Mouse (Mus musculus) lung, postnatal 0 days (tissue): Measurements from ENCODE around the gene Rln3. TPM values are rescaled to one million over a fixed set of nuclear protein-coding genes. Genes with fewer than 3 reads are reported as not detected.
A peak's percentile ranks its signal among the peaks of the same experiment; 100 is the strongest.
"Not testable (repeated sequence)": the region's sequence is repeated elsewhere in the genome, so short reads cannot be mapped to it uniquely, and the experiment has no call there.

Source experiments
- ATAC-seq: fragments of 200-750 bp; cut with Nextera tagmentation; 2 replicates; pipeline ENCODE4 v1.8.0; 2017; ENCODE audit warnings: moderate library complexity
- DNase-seq: peaks from one replicate; pipeline ENCODE4 v3.0.0-alpha.2; 2016; ENCODE audit warnings: low spot score
- H3K27ac ChIP-seq: fragments of 300-500 bp; sonication (generic); 2 replicates; pipeline ENCODE4 v1.5.1; 2014; ENCODE audit warnings: antibody characterized with exemption, mild to moderate bottlenecking, low read length, mixed read lengths
- H3K27me3 ChIP-seq: fragments of 300-500 bp; sonication (generic); replicated peaks from 2 replicates; pipeline ENCODE4 v1.6.1; 2014; ENCODE audit warnings: low read length, mixed read lengths; ENCODE audit not compliant: insufficient read depth
- H3K36me3 ChIP-seq: fragments of 300-500 bp; sonication (generic); 2 replicates; pipeline ENCODE4 v1.6.1; 2014; ENCODE audit warnings: low read length, mixed read lengths; ENCODE audit not compliant: insufficient read depth
- H3K4me1 ChIP-seq: fragments of 300-500 bp; sonication (generic); 2 replicates; pipeline ENCODE4 v1.6.1; 2014; ENCODE audit warnings: antibody characterized with exemption, low read depth, low read length, mixed read lengths; ENCODE audit not compliant: insufficient read depth
- H3K4me2 ChIP-seq: fragments of 300-500 bp; sonication (generic); replicated peaks from 2 replicates; pipeline ENCODE4 v1.6.1; 2014; ENCODE audit warnings: low read depth, mild to moderate bottlenecking, low read length, moderate library complexity, mixed read lengths
- H3K4me3 ChIP-seq: fragments of 300-500 bp; sonication (generic); 2 replicates; pipeline ENCODE4 v1.5.1; 2014; ENCODE audit warnings: low read depth, low read length
- H3K9ac ChIP-seq: fragments of 300-500 bp; sonication (generic); replicated peaks from 2 replicates; pipeline ENCODE4 v1.6.1; 2014; ENCODE audit warnings: low read depth, mild to moderate bottlenecking
- H3K9me3 ChIP-seq: fragments of 300-500 bp; sonication (generic); 2 replicates; pipeline ENCODE4 v1.6.1; 2016; ENCODE audit warnings: low read length, mixed read lengths
- CTCF ChIP-seq: IDR thresholded peaks from 2 replicates; pipeline ENCODE4 v1.5.1; 2016; ENCODE audit warnings: antibody characterized with exemption, mild to moderate bottlenecking
- EP300 ChIP-seq: IDR thresholded peaks from 2 replicates; pipeline ENCODE4 v1.6.1; 2016; ENCODE audit warnings: antibody characterized with exemption, mild to moderate bottlenecking, control low read depth
- WGBS: fragments of 180-500 bp; shearing (Covaris S2); extraction: QIAGEN DNeasy Blood & Tissue Kit; methylation state at CpG from one replicate; pipeline ENCODE4 v1.1.7; 2014; 5-methylcytosine and 5-hydroxymethylcytosine counted together
- polyA plus RNA-seq: library from polyadenylated mRNA; unstranded; fragments of >200 nt; fragmentation: Nextera tagmentation; extraction: Ambion mirVana; gene quantifications from 2 replicates; pipeline ENCODE4 v1.2.1, GENCODE M21; 2015

Rln3 gene
- polyA plus RNA-seq, 1 experiment from 2014 or later, result 0.26 TPM

- peak; percentile 83 for ATAC-seq
- Histone ChIP-seq H3K4me3 (peak within 1 kb of the TSS; percentile 47), H3K36me3 (no peaks in the 10 kb centered on the region), H3K27ac (peak within 1 kb of the TSS; percentile 59), H3K9ac (0 out of 2 replicates have a peak within 1 kb of the TSS, but pooled peaks have one; percentile 29), H3K4me2 (peak within 1 kb of the TSS; percentile 90), H3K9me3 (no peaks in the 10 kb centered on the region), H3K27me3 (peaks cover 27% of the 10 kb centered on the region), H3K4me1 (peaks cover 10% of the 10 kb centered on the region)
- no peak for TF ChIP-seq CTCF
- no peak for TF ChIP-seq EP300
- 2% methylated on average over 43 of the region's 45 CpGs for WGBS
- DNase-seq, result peak; percentile 84
Measured at GRCm38 (mm10) chr8:84011705-84012498, 32.9 kb downstream of the Rln3 start, which contains the start of gene 2210011C24Rik. Gene 2210011C24Rik, minus strand, starts transcription at chr8:84012171.

DNA sequence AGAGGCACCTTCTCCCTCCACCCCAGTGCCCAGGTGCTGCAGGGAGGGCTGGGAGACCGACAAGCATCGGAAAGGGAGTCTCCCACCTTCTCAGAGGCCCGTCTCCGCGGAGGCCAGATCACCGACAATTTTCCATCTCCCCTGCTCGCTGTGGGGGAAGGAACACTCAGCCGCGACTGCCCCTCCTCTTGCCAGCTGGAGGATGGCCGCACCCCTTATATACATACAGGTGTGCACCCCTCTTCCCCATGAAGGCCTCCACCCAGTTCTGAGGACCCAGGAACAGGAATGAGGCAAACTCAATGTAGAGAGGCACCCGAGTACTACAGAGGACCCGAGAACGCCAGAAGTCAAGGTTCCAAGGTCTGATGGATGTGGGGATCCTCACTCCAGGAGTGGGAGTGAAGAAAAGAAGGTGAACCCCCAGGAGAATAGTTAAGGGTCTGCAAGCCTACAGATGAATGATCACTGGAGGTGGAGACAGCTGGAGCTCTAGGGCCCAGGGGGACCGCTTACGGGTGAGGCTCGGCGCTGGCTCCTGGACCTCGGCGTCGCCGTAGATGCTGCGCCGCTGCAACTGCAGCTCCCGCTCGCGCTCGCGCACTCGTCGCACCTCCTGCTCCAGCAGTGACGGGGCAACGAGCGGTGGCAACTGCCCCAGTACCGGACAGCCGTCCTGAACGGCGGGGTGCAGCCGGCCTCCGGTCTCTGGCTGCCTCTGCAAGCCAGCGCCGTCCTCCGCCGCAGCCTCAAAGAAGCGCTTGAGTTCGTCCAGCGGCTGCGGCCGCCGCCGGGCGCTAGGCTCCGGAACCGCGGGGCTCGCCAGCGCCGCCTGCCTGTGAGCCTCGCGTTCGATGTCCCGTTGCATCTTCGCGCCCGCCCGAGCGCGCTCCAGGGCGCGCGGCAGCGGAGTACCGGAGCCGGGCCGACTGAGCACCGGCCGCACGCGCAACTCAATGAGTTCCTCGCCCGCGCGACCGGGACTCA is 33.9 kb downstream of the Rln3 start:
- ATAC-seq, result peak; percentile 58
- DNase-seq, result peak; percentile 72

DNA sequence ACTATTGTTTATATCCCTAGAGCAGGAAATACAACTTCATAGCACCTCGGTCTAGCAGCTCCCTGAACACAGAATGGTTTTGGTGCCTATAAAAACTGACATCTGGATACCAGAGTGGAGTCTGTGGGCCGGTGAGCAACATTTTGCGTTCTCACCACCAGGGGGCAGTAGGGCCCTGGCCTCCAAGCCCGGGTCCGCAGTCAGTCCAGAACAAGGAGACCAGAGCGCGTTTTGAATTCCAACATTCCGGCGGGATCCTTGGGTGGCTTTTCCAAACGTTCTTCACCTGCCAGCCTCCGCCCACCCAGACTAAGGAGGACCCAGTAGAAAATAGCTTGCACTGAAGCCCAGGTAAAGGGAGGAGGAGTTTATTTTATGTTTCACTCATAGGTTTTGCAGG is 34.9 kb downstream of the Rln3 start:
- Histone ChIP-seq H3K4me2 (peak overlapping the region; percentile 90), H3K27me3 (peaks cover 27% of the 10 kb centered on the region), H3K27ac (no peak overlapping the region), H3K4me3 (0 out of 2 replicates have a peak overlapping the region, but pooled peaks have one; percentile 6), H3K9me3 (no peaks in the 10 kb centered on the region), H3K4me1 (peaks cover 14% of the 10 kb centered on the region), H3K36me3 (no peaks in the 10 kb centered on the region), H3K9ac (no peak overlapping the region)
- DNase-seq (peak; percentile 90), ATAC-seq (peak; percentile 38)
- under 1% methylated on average over 11 of the region's 11 CpGs for WGBS
- TF ChIP-seq CTCF, result peak; percentile 96
- TF ChIP-seq EP300, result peak; percentile 56

More for the DNA sequence above, 33.9 kb downstream of the Rln3 start:
- peak overlapping the region; percentile 90 for H3K4me2 ChIP-seq
- H3K27me3 ChIP-seq, result peaks cover 27% of the 10 kb centered on the region
- peaks cover 10% of the 10 kb centered on the region for H3K4me1 ChIP-seq
- WGBS, result 2% methylated on average over 59 of the region's 83 CpGs
- peak overlapping the region; percentile 47 for H3K4me3 ChIP-seq
- H3K36me3 ChIP-seq, result no peaks in the 10 kb centered on the region
- 0 out of 2 replicates have a peak overlapping the region, but pooled peaks have one; percentile 5 for H3K9ac ChIP-seq
- TF ChIP-seq EP300 (no peak), CTCF (peak; percentile 78)
- no peaks in the 10 kb centered on the region for H3K9me3 ChIP-seq
- peak overlapping the region; percentile 59; the same call in 1 of the 2 replicates for H3K27ac ChIP-seq

GRCm38 (mm10) chr8:84008362-84008761 is 36.4 kb downstream of the Rln3 start:
- Histone ChIP-seq H3K9ac (no peak overlapping the region), H3K27me3 (peaks cover 25% of the 10 kb centered on the region), H3K9me3 (no peaks in the 10 kb centered on the region), H3K27ac (no peak overlapping the region), H3K4me2 (no peak overlapping the region), H3K4me1 (peaks cover 19% of the 10 kb centered on the region), H3K4me3 (no peak overlapping the region), H3K36me3 (no peaks in the 10 kb centered on the region)
- peak; percentile 29 for DNase-seq
- 37% methylated on average over 7 of the region's 7 CpGs for WGBS
- ATAC-seq, result no peak
- TF ChIP-seq EP300, result no peak
- TF ChIP-seq CTCF, result peak; percentile 71

DNA sequence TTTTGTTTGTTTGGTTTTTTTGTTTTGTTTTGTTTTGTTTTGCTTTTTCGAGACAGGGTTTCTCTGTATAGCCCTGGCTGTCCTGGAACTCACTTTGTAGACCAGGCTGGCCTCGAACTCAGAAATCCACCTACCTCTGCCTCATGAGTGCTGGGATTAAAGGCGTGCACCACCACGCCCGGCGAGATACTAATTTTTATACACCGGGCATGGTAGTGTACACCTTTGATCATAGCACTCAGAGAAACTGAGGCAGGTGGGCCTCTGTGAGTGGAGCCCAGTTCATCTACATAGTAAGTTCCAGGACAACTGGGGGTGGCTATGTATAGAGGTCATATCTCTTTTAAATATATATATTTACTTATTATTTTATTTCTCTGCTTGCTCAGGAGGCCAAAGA is 39.3 kb downstream of the Rln3 start:
- not testable (repeated sequence) for DNase-seq, H3K9ac ChIP-seq, H3K4me3 ChIP-seq, H3K9me3 ChIP-seq, H3K36me3 ChIP-seq, H3K27me3 ChIP-seq, H3K27ac ChIP-seq, H3K4me2 ChIP-seq, ATAC-seq
- 87% methylated on average over 7 of the region's 7 CpGs for WGBS
- peaks cover 12% of the 10 kb centered on the region for H3K4me1 ChIP-seq
